Mouse (Mus musculus) retina, postnatal 1 day (tissue): Measurements from ENCODE around the gene Timm10.
A peak's percentile ranks its signal among the peaks of the same experiment; 100 is the strongest.

Experiments used
- DNase-seq: peaks from one replicate; pipeline ENCODE4 v3.0.0-alpha.2; 2012

Timm10 gene

GRCm38 (mm10) chr2:84861430-84861829 lies 34.6 kb downstream of the Timm10 start:
- no peak for DNase-seq

GRCm38 (mm10) chr2:84862231-84862630 lies 35.4 kb downstream of the Timm10 start:
- no peak for DNase-seq

DNA sequence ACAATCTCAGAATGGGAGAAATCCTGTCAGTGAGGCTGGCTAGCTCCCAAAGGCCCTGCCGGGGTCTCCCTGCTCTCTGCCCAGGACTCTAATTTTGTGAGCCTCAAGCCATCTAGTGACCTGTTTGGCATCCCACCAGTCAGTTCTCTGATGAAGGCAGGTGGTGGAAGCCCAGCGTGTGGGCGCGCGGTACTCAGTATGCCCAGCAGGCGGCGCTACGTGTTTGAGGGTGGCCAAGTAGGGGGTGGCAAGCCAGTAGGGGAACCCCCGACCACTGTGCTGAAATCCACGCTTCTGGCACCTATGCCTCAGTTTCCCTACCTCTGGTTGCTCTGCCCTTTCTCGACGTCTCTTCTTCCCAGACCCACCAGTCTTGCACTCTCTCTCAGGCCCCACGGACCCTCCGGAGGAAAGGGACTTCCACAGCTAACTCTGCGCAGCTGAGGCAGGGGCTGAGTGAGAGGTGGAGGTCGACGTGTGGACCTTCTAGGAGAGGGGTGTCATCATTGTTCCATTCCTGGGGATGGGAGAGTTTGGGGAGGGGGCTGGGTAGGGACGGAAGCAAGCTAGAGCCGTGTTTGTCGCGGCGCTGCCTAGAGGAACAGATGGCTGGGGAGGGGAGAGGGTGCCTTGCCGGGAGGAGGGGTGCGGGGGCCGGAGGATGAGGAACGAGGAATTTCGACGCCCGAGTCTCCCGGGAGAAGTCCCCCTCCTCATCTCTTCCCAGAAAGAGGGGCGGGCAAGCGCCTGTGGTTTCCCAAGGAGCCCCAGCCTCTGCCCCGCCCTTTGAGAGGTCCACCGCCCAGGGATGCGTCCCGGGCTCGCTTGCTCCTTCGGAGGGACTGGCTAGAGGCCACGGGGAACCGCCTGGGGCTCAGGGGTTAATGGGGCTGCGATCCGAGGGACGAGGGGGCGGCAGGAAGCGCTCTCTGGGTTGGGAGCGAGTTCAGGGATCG lies 39.1 kb downstream of the Timm10 start:
- DNase-seq = peak; percentile 80

DNA sequence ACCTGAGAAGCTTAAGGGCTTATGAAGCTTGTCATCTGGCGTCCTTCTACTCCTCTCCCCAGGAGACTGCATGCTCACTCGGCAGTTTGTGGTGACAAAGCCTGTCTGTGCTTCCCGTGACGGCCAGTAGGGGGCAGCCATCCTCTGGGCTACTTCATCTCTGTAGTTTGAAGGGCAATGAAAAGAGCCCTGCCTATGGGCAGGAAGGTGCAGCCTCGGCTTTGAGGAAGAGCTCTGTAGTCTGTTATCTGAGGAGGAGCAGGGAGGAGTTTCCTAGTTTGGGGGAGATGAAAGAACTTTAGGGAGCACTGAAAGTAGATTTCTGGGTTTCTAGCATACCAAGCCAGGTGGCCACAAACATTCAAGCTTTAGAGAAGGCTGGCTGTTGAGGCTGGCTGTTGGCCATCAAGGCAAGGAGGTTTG lies 41.7 kb downstream of the Timm10 start:
- DNase-seq = peak; percentile 88

- no peak for DNase-seq
Measured at GRCm38 (mm10) chr2:84868977-84869376, 42.2 kb downstream of the Timm10 start.

GRCm38 (mm10) chr2:84870623-84871160 lies 43.9 kb downstream of the Timm10 start:
- DNase-seq = peak; percentile 57

DNA sequence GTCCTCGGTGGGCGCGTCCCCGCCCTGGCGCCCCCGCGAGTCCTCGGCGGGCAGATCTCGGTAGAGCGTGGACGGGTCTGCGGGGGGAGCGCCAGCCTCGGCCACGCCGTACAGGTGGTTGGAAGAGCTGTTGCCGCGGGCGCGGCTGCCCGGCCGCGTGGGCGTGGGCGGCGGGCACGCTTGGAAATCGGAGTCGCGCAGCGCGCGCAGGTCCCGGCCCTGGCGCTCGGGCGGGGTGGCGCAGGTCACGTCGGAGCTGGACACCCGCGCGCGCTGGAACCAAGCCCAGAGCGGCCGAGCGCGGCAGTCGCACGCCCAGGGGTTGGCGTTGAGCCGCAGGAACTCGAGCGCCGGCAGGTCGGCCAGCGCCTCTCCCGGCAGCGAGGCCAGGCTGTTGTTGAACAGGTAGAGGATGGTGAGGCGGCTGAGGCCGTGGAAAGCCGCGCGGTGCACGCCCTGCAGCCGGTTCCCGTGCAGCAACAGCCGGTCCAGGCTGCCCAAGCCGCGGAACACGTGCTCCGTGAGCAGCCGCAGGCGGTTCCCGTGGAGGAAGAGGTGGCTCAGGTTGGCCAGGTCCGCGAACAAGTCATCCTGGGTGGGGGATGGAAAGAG lies 45.4 kb downstream of the Timm10 start:
- DNase-seq = peak; percentile 73

GRCm38 (mm10) chr2:84875842-84876241 lies 49.0 kb downstream of the Timm10 start:
- no peak for DNase-seq
